Mouse (Mus musculus): ENCODE results near the gene Gm3286. TPM values are rescaled to one million over a fixed set of nuclear protein-coding genes. Genes with fewer than 3 reads are reported as not detected.
"Not testable (repeated sequence)": the region's sequence is repeated elsewhere in the genome, so short reads cannot be mapped to it uniquely, and the experiment has no call there.

The Gm3286 gene
- not detected in 2 replicates for polyA plus RNA-seq (2015; fragmentation: Nextera tagmentation; extraction: Ambion mirVana)

- H3K36me3 ChIP-seq (ENCODE audit: control insufficient read depth, insufficient read depth), result not testable (repeated sequence)
These were observed at the start of gene Gm3286 for GRCm38 (mm10) chr5:95510458-95510857. TSS of gene Gm3286 (plus strand) at chr5:95510758.

More at GRCm38 (mm10) chr5:95510458-95510857, at the start of gene Gm3286:
- not testable (repeated sequence) for H3K27ac ChIP-seq (ENCODE audit: low read length); H3K27me3 ChIP-seq (replicated peaks; ENCODE audit: control insufficient read depth, insufficient read depth, low read length); H3K4me3 ChIP-seq (replicated peaks; ENCODE audit: low read length); H3K9me3 ChIP-seq (ENCODE audit: control insufficient read depth, low read length); H3K4me1 ChIP-seq (replicated peaks; ENCODE audit: control insufficient read depth, insufficient read depth, low read length); ATAC-seq; H3K9ac ChIP-seq (replicated peaks; ENCODE audit: low read depth, low read length); H3K4me2 ChIP-seq (ENCODE audit: low read length)

Other genes with a start within 250 kb of the Gm3286 start
- gene Gm10424, start 238.0 kb upstream of the Gm3286 start, polyA plus RNA-seq (2015; fragmentation: Nextera tagmentation; extraction: Ambion mirVana), result not detected in 2 replicates
- not detected in 2 replicates for gene Gm3259, start 204.8 kb upstream of the Gm3286 start, polyA plus RNA-seq (2015; fragmentation: Nextera tagmentation; extraction: Ambion mirVana)
- gene D5Ertd577e, start 54.0 kb upstream of the Gm3286 start, polyA plus RNA-seq (2015; fragmentation: Nextera tagmentation; extraction: Ambion mirVana), result not detected in 2 replicates
- gene Gm7971, start 84.1 kb downstream of the Gm3286 start, polyA plus RNA-seq (2015; fragmentation: Nextera tagmentation; extraction: Ambion mirVana), result not detected in 2 replicates
- gene Gm7978, start 225.4 kb downstream of the Gm3286 start, polyA plus RNA-seq (2015; fragmentation: Nextera tagmentation; extraction: Ambion mirVana), result not detected in 2 replicates
- not detected in 2 replicates for gene Gm7982, start 231.3 kb downstream of the Gm3286 start, polyA plus RNA-seq (2015; fragmentation: Nextera tagmentation; extraction: Ambion mirVana)

Measured in forebrain, embryonic 16.5 days (tissue).